Mouse (Mus musculus): Measurements from ENCODE around the gene Prmt1.

Prmt1 gene

DNA sequence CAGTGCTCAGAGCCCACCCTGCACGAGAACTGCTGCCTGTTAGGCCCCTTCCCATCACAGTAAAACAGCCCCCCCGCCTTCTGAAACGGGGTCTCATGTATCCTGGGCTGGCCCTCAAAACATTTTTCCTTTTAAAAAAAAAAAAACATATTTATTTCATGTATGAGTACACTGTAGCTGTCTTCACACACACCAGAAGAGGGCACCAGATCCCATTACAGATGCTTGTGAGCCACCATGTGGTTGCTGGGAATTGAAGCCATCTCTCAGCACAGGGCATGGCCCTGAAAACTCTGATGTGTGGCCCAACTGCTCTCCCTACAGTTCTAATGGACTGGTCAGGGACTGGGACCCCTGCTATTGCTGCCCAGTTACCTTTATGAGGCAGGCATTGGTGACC is 8.1 kb downstream of the Prmt1 start:
- DNase-seq (ENCODE audit: low spot score) = no peak

- no peak for DNase-seq (ENCODE audit: low spot score)
Measured at GRCm38 (mm10) chr7:44975117-44975419, 11.3 kb downstream of the Prmt1 start.

DNA sequence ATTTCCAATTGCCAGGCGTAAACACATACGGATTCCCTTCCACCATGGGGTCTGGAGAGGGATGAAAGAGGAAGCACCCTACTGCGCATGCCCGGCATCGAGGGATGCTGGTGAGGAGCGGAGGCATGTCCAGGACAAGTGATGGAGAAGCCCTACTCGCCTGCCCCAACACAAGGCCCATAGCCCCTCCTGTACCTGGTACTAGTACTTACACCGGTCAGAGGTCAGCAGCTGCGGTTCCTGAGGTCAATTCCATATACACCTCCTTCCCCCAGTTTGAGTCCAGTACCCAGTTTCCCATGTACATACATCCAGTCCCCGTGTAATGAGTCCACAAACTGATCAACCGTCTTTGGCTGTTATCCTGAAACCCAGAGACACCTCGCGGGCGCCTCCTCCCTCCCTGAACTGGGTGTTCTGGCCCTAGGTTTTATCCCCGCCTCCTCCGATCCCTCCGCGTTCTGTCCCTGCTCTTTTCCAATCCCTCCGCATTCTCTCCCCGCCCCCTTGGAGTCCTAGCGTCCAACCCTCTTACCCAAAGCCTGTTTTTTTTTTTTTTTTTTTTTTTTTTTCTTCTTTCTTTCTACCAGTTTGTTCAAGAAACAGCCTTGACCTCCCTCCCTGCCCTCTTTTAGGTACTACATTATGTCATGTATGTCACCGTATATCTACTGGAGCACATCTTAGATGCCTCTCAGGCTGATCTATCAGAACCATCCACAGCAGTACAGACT is 11.8 kb downstream of the Prmt1 start, which contains the start of gene Cpt1c:
Cpt1c (minus strand) TSS at position 469 of the 734 bp plus-strand sequence.
- DNase-seq (ENCODE audit: low spot score) = peak; percentile 56

DNA sequence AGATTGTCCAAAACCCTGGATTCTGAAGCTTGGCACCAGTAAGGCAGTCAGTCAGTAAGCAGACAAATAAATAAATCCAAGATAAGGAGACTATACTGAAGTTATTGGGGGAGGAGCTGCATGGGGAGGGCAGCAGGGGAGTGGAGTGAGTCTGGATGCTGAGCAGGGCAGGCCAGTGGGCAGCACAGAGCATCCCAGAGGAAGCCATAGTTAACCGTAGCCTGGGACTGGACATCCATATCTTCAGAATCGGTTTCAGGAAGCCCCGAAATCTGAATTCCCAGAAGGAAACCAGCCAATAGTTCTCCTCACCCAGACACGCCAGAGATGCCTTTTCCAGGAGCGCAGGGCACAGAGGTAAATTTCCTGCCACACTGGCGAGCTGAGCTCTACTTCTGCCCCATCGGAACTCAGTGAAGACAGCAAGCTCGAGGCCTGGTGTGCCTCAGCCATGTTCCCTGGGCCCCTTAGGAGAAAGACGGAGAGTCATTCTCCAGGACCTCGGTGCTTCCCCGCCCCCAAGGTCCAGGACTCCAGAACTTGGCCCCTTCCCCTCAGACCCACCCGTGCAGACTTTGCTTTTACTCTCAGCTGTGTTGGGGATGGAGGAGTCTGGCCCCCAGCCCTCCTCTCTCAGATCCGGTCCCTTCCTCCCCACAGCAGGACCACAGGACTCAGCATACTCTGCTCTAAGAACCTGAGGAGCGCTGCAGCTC is 12.8 kb downstream of the Prmt1 start:
- no peak for DNase-seq (ENCODE audit: low spot score)

DNA sequence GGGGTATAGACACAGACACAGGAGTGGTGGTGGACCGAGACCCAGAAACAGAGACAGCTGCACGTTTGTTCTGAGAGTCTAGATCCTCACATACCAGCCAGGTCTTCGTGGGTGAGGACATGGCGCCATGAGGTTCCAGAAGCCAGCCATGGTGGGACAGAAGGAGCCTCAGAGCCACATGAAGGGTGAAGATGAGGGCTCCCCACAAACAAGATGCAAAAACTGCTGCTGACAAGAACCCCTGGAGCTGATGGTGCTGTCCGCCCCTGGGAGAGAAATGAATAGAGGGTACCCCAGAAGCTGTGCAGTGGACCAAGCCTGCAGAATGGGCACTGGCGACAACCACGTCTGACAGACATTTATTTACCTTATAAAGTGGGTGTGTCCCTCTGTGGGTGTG is 15.2 kb downstream of the Prmt1 start:
- no peak for DNase-seq (ENCODE audit: low spot score)

GRCm38 (mm10) chr7:44970231-44970691 is 16.1 kb downstream of the Prmt1 start:
- DNase-seq (ENCODE audit: low spot score) = peak; percentile 77

DNA sequence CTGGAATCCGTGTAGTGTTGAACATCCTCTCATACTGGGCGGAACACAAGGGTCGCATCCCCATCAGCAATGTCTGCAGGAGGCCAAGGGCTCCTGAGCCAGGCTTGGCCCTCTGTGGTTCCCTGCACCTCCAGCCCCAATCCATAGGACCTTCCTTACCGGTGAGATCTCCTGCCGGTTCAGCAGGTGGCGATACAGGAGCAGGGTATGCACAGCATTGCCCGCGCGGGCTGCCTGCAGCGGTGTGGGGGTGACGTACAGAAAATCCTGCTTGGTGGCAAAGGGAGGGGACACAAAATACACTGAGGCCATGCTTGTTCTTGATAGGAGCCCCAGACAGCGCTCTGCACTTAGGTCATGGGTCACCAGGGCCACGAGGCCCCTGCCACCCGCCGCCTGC is 19.7 kb downstream of the Prmt1 start:
- DNase-seq (ENCODE audit: low spot score) = no peak

GRCm38 (mm10) chr7:44965975-44966374 is 20.4 kb downstream of the Prmt1 start:
- DNase-seq (ENCODE audit: low spot score) = no peak

DNA sequence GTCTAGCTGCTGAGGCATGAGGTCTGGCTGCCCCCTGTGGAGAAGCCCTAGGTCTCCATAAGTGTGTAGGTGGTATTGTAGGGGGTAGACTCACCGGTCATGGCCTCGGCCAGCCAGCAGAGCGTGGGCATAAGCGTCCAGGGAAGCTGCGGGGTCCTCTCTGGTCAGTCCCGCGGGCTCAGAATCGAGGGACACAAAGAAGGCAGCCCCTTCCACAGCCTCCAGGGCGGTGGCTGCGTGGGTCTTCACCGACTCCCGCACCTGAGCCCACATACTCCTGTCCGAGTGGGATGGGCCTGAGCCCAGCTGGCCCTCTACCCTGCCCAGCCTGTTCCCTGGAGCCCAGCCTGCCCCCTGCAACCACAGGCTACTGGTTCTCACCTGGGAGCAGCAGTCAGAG is 21.4 kb downstream of the Prmt1 start:
- no peak for DNase-seq (ENCODE audit: low spot score)

DNA sequence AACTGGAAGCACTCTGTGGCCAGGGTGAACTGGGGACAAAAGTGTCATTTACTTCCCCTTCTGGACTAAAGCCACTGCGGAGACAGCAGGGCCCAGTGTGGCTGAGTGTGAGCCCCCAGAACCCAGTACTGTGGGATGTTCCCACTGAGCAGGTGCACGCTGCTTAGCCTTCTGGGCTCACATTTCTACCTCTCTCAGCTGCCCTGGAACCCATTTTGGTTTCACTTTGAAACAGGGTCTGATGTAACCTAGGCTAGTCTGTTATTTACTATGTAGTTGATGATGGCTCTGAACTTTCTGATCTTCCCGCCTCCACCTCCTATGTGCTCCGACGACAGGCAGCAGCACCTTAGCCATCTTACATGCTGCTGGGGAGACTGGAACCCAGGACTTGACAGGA is 23.5 kb downstream of the Prmt1 start:
- DNase-seq (ENCODE audit: low spot score) = no peak

DNA sequence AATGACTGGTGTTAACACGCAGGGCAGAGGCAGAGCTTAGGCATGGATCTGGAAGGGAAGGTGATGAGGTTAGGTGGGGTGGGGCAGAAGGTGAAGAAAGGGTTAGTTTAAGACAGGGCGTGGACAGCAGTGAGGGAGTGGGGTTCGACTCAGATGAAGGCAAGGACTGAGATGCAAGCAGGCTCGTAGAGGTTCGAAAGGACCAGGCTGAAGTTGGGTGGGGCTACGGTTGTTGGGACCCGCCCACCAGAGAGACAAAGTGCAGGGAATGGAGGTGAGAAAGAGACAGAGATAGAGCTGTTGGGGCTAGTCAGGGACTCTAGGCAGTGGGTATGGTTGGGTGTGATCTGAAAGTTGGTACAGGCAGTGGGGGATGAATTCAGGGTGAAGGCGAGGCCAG is 24.0 kb downstream of the Prmt1 start:
- no peak for DNase-seq (ENCODE audit: low spot score)

GRCm38 (mm10) chr7:44960512-44960910 is 25.9 kb downstream of the Prmt1 start:
- DNase-seq (ENCODE audit: low spot score) = no peak

GRCm38 (mm10) chr7:44959874-44960511 is 26.4 kb downstream of the Prmt1 start:
- no peak for DNase-seq (ENCODE audit: low spot score)

DNA sequence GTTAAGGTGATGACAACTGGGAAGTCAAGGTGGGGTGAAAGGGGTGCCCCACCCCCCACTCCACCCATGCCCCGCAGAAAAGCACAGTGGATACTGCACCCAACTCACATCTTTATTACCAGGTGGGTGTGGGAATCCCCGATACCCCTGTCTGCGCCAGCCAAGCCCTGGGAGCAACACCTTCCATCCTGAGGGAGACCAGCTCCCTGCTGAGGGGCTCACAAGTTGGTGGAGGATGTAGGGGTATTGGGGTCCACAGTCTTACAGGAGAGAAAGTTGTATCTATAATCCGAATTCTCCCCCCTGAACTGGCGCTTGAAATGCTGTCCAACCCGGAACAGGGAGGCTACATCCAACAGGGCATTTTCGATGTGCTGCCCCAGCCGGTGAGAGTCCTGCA is 27.1 kb downstream of the Prmt1 start:
- DNase-seq (ENCODE audit: low spot score) = no peak

- DNase-seq (ENCODE audit: low spot score) = no peak
Measured at GRCm38 (mm10) chr7:44958208-44958607, 28.2 kb downstream of the Prmt1 start.

DNA sequence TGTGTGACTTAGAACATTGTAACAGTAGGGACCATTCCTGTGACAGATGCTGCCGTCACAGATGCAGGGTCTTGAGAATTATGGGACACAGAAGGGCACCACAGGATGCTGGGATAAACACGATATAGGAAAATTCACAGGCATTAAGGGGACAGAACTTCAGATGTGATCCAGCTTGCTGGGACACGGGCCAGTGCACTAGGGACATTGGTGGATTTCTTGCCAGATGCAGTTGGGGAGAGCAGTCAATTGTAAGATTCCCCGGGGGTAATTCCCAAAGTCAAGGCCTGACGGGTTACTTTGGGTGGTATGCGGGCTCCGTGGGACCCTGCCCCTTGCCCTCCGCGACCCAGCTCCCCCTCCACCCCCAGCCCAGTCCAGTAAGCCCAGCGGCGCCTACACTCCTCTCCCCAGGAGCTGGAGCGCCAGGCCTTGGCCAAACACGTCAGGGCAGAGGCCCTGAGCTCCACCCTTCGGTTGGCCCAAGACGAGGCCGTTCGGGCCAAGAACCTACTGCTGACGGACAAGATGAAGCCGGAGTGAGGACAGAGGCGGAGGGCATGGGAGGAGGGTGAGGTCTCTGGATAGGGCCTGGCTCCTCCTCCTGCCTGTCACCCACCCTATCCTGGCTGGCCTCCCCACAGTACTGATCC is 29.1 kb downstream of the Prmt1 start:
- no peak for DNase-seq (ENCODE audit: low spot score)

DNA sequence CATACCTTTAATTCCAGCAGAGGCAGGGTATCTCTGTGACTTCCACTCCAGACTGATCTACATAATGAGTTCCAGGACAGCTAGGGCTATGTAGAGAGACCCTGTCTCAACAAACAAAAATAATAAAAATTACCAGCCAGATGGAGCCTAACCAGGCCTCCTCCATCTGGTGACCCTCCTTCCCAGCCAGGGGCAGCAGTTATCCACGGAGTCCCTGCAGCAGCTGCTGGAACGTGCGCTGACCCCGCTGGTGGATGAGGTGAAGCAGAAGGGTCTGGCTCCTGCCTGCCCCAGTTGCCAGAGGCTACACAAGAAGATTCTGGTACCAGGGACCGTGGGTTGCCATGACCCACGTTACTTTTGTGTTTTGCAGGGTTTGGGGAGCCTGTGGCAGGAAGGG is 30.1 kb downstream of the Prmt1 start:
- DNase-seq (ENCODE audit: low spot score) = no peak

DNA sequence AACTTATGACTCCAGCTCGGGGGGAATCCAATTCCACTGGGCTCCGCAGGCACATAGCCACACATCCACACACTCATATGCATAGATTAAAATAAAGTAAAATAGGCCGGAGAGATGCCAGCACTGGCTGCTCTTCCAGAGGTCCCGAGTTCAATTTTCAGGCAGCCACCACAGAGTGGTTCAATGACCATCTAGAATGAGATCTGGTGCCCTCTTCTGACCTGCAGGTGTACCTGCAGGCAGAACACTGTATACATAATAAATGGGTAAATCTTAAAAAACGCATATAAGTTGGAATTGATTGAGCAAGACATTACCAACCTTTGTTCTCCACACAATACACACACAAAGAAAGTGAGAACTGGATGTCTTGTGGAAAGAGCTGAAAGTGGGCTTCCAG is 30.7 kb downstream of the Prmt1 start:
- no peak for DNase-seq (ENCODE audit: low spot score)

GRCm38 (mm10) chr7:44954091-44954885 is 32.1 kb downstream of the Prmt1 start:
- no peak for DNase-seq (ENCODE audit: low spot score)

DNA sequence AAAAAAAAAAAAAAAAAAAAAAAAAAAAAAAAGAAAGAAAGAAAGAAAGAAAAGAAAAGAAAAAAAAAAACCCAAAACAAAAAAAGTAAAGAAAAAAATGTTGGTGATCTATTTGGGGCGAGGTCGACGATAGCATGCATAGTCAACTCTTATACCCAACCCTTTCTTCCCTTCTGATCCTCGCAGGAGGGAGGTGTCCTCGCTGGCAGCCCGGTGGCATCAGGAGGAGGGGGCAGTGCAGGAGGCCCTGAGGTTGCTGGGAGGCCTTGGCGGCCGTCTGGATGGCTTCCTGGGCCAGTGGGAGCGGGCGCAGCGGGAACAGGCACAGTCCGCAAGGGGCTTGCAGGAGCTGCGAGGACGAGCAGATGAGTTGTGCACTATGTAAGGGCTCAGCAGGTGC is 32.8 kb downstream of the Prmt1 start:
- no peak for DNase-seq (ENCODE audit: low spot score)

DNA sequence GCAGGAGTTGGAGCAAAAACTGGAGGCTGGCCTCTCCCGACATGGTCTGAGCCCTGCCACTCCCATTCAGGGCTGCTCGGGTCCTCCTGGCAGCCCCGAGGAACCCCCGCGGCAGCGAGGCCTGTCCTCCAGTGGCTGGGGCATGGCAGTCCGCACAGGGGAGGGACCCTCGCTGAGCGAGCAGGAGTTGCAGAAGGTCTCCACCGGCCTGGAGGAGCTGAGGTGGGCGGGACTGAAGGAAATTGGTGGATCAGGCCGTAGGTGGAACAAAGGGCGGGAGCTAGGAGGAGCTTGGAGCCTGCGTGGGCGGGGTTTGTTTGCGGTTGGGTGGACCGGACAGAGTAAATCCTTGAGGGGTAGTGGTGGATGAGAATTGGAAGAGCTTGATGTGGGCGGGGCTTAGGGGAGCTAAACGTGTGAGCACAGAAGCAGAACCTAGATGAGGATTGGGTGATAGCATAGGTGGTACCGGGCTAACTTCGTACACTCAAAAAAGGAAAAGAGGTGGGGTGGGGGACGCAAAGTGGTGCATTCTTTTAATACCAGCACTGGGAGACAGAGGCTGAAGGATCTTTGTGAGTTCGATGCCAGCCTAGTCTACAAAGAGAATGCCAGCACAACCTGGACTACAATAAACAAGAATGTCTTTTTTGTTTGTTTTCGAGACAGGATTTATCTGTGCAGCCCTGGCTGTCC is 33.6 kb downstream of the Prmt1 start:
- DNase-seq (ENCODE audit: low spot score) = peak; percentile 74
